Mouse (Mus musculus): ENCODE measurements around the gene Myrfl.

The Myrfl gene

GRCm38 (mm10) chr10:116827306-116827705 lies 69.4 kb downstream of the Myrfl start:
- DNase-seq (ENCODE audit: low read depth, low spot score) = no peak

- DNase-seq (ENCODE audit: low read depth, low spot score) = peak; percentile 34
Observed at GRCm38 (mm10) chr10:116815311-116816060, 81.2 kb downstream of the Myrfl start.

- DNase-seq (ENCODE audit: low read depth, low spot score) = no peak
Observed at GRCm38 (mm10) chr10:116813150-116813549, 83.6 kb downstream of the Myrfl start.

GRCm38 (mm10) chr10:116810738-116811137 lies 86.0 kb downstream of the Myrfl start:
- no peak for DNase-seq (ENCODE audit: low read depth, low spot score)

GRCm38 (mm10) chr10:116809383-116809782 lies 87.3 kb downstream of the Myrfl start:
- no peak for DNase-seq (ENCODE audit: low read depth, low spot score)

- no peak for DNase-seq (ENCODE audit: low read depth, low spot score)
Observed at GRCm38 (mm10) chr10:116808556-116809353, 88.0 kb downstream of the Myrfl start.

GRCm38 (mm10) chr10:116802178-116802794 lies 94.4 kb downstream of the Myrfl start:
- no peak for DNase-seq (ENCODE audit: low read depth, low spot score)

GRCm38 (mm10) chr10:116801281-116801680 lies 95.4 kb downstream of the Myrfl start:
- DNase-seq (ENCODE audit: low read depth, low spot score) = no peak

- no peak for DNase-seq (ENCODE audit: low read depth, low spot score)
Observed at GRCm38 (mm10) chr10:116796066-116796465, 100.7 kb downstream of the Myrfl start.

GRCm38 (mm10) chr10:116789096-116789495 lies 107.6 kb downstream of the Myrfl start:
- DNase-seq (ENCODE audit: low read depth, low spot score) = peak; percentile 54

- DNase-seq (ENCODE audit: low read depth, low spot score) = no peak
Observed at GRCm38 (mm10) chr10:116788431-116788830, 108.3 kb downstream of the Myrfl start.

- DNase-seq (ENCODE audit: low read depth, low spot score) = no peak
Observed at GRCm38 (mm10) chr10:116784098-116784497, 112.6 kb downstream of the Myrfl start.

- DNase-seq (ENCODE audit: low read depth, low spot score) = no peak
Observed at GRCm38 (mm10) chr10:116783020-116783419, 113.7 kb downstream of the Myrfl start.

GRCm38 (mm10) chr10:116777947-116778346 lies 118.8 kb downstream of the Myrfl start:
- DNase-seq (ENCODE audit: low read depth, low spot score) = no peak

- DNase-seq (ENCODE audit: low read depth, low spot score) = no peak
Observed at GRCm38 (mm10) chr10:116776846-116777245, 119.9 kb downstream of the Myrfl start.

- peak; percentile 45 for DNase-seq (ENCODE audit: low read depth, low spot score)
Observed at GRCm38 (mm10) chr10:116773846-116774750, 122.6 kb downstream of the Myrfl start.

- DNase-seq (ENCODE audit: low read depth, low spot score) = no peak
Observed at GRCm38 (mm10) chr10:116771215-116771935, 125.3 kb downstream of the Myrfl start.

GRCm38 (mm10) chr10:116768642-116769041 lies 128.1 kb downstream of the Myrfl start:
- DNase-seq (ENCODE audit: low read depth, low spot score) = no peak

- no peak for DNase-seq (ENCODE audit: low read depth, low spot score)
Observed at GRCm38 (mm10) chr10:116766525-116766924, 130.2 kb downstream of the Myrfl start.

GRCm38 (mm10) chr10:116761476-116762068 lies 135.1 kb downstream of the Myrfl start:
- DNase-seq (ENCODE audit: low read depth, low spot score) = no peak

All from mesoderm, embryonic 11.5 days (tissue).